Mouse (Mus musculus) adrenal gland, adult 2 months (tissue): ENCODE measurements at regions not wholly inside any gene's neighbourhood (a gene's known extent, or its start where the extent isn't known, plus 50 kb on each side); places are given as distances from the start of the nearest gene placed in this dataset.

ENCODE experiments used
- DNase-seq: peaks from one replicate; pipeline ENCODE4 v3.0.0; 2021

GRCm38 (mm10) chr16:10098511-10098910, 71.5 kb upstream of the Rpl39l start:
- DNase-seq, result no peak

DNA sequence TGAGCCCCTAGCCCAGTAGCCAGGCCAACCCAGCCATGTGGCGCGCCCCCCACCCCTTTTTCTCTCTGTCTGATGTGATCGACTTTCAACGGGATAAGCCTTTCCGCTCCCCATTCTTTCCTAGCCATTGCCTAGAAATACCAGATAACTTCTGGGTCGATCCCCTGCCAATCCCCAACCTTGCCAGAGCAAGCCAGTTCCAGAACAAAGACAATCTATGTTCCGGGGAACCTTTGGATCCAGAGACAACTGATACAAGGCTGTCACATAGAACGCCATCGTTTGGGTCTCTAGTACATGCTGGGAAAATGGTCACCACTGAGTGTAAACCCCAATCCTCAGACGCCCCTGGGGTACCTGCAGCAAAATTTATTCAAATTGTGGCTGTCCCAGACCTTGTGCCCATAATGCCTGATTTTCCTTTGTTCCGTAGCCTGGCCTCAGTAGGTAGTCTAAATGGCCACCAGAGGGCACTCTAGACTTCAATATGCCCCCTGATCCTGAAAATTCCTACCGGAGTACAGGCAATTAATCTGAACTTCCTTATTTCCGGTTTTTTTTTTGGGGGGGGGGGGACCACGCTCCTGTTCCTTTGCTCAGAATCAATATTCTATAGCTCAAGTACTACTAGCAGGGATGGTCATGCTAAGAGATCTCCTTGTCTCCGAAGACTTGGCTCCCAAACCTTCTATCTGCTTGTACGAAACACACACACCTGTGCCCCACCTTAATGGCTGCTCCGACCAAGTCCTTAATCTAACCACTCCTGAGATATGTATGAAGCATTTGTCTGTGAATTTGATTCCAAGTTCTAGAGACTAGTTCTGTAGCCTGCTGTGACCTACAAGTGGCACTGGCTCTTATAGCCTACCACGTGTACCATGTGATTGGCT, 81.3 kb upstream of the Rpl39l start:
- DNase-seq, result peak; percentile 33

DNA sequence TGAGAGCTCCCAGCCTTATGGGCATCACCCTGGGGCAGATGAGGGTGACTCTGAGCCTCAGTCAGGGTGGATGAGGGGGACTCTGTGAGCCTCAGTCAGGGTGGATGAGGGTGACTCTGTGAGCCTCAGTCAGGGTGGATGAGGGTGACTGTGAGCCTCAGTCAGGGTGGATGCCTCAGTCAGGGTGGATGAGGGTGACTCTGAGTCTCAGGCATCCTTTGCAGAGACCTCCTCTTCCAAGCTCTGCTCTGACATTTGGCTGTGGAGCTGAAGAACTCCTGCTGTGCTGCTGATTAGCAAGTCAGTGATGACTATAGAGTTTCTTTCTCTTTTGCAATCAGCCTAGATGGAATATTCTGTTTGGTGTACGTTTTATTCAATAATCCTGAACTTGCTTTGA, 83.7 kb upstream of the Rpl39l start:
- DNase-seq, result no peak

DNA sequence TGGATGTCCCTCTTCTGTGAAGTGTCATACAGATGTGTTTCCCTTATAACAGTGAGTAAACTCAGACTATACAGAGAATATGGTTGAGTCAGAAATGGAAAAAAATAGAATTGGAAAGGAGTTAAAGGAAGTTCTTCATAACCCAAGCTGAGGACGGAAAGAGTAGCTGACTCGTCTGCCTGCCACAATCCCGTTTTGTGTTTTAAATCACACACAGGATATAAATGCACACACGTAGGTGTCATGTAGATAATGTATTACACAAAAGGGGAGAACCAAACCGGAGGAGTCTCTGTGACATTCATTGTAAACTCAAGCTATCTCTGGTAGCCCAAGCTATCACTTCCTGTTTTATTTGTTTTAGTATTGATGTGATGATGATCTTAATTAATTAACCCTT, 84.6 kb upstream of the Rpl39l start:
- no peak for DNase-seq

DNA sequence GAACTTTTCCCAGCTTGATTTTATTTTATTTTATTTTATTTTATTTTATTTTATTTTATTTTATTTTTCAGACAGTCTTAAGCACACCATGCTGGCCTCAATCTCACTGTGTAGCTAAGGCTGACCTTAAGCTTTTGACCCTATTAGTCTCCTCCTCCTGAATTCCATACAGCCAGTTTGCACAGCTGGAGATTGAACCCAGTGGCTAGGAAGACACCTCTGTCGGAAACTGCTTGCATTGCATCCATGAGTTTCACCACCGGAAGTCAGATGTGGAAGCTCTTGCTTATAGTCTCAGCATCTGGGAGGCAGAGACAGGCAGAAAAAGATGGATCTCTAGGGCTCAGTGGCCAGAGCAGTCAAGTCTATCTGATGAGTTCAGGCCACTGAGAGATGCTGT, 86.4 kb upstream of the Grin2a start:
- DNase-seq, result no peak

DNA sequence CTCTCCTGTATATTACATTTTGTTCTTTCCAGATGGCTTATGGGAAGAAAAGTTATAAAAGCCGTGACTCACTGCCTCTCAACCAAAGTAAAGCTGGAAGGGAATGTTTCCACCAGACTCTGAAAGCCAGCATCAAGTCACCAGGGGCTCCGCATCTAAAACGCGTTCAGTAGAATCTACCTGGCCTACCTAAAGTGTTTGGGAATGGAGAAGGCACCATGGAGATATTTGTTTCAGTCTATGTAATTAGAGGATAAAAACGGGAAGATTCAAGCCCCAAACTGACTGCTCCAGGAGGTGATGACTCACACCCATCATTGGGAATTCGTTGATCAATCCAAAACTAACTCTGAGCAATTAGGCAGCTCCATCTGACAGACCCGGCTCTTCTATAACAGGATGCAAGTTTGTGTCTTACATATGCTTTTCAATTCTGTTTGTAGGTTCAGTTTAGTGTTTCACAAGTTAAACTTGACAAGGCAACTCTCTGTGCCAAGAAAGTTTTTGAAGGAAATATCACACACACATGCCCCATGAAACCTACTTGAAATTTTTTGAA, 84.8 kb upstream of the Grin2a start:
- DNase-seq, result no peak

GRCm38 (mm10) chr16:10073158-10073557, 77.8 kb upstream of the Grin2a start:
- peak; percentile 51 for DNase-seq

DNA sequence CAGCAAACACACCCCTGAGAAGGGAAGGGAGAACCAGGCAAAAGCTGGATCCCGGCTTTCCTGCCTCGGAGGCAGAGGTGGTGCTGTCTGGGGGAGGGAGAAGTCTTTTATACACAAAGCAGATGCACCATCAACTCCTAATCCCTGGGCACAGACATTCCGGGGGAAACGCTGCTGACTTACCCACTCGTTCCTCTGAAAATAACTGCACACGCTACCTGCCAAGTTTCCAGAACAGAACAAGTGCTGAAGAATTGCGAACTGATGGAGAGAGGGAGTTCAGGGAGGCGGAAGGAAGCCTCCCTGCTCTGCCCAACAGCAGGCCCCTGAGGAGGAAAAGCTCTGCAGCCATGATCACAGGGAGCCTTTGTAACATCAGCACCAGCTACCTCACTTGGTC, 68.1 kb upstream of the Grin2a start:
- DNase-seq, result no peak

DNA sequence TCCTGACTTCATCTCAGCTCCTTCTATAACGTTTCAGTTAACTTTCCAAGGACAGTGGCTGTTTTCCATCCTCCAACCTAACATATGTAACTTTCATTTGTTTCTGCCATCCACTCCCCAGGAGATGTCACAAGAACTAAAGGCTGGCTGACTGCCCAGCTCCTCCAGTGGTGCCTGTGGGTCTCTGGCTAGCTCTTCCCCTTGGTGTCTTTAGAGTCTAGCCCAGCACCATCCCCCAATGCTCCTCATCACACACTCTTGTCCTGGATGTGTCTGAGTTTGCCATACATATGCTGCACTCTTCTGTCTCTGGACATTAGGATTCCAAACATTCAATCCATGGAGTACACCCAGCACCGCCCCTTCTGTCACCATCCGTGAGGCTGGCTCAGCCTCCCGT, 62.7 kb upstream of the Grin2a start:
- DNase-seq, result no peak
